Mouse (Mus musculus) ES-E14 (cell line): ENCODE measurements around the gene Fbxo9.

Experiments
- CHD2 ChIP-seq: IDR thresholded peaks from 2 replicates; pipeline ENCODE4 v1.6.1; 2014; ENCODE audit warnings: mild to moderate bottlenecking, low read depth, low read length, inconsistent platforms
- MAFK ChIP-seq: IDR thresholded peaks from 2 replicates; pipeline ENCODE4 v1.6.1; 2014; ENCODE audit warnings: mild to moderate bottlenecking, low read depth, low read length, inconsistent platforms; ENCODE audit not compliant: insufficient read depth
- ZC3H11A ChIP-seq: IDR thresholded peaks from 2 replicates; pipeline ENCODE4 v1.6.1; 2012; ENCODE audit warnings: low read depth, mild to moderate bottlenecking, inconsistent platforms, low read length, borderline replicate concordance
- ZNF384 ChIP-seq: IDR thresholded peaks from 2 replicates; pipeline ENCODE4 v1.6.1; 2012; ENCODE audit warnings: low read depth, low read length, inconsistent platforms

- TF ChIP-seq MAFK (no peak), ZC3H11A (no peak), ZNF384 (no peak), CHD2 (no peak)
Measured at GRCm38 (mm10) chr9:78146099-78146498, 37.2 kb upstream of the Fbxo9 start.
